Mouse (Mus musculus) stomach, postnatal 0 days (tissue): ENCODE measurements at regions not wholly inside any gene's neighbourhood (a gene's known extent, or its start where the extent isn't known, plus 50 kb on each side); places are given as distances from the start of the nearest gene placed in this dataset.

ENCODE experiments used
- CTCF ChIP-seq: IDR thresholded peaks from 2 replicates; pipeline ENCODE4 v1.5.1; 2016; ENCODE audit warnings: antibody characterized with exemption, low read depth, mild to moderate bottlenecking, moderate library complexity
- EP300 ChIP-seq: optimal IDR thresholded peaks from 2 replicates; pipeline ENCODE3; 2016; ENCODE audit warnings: antibody characterized with exemption

GRCm38 (mm10) chr17:73022630-73023051 is 85.1 kb upstream of the Lclat1 start:
- no peak for TF ChIP-seq CTCF
- TF ChIP-seq EP300: no peak
